Mouse (Mus musculus) intestine, embryonic 16.5 days (tissue): ENCODE results near the gene Dip2a. TPM values are rescaled to one million over a fixed set of nuclear protein-coding genes. Genes with fewer than 3 reads are reported as not detected.

ENCODE experiments used
- ATAC-seq: fragments of 200-750 bp; cut with Nextera tagmentation; 2 replicates; pipeline ENCODE4 v1.8.0; 2017; ENCODE audit warnings: moderate TSS enrichment, moderate library complexity
- H3K27ac ChIP-seq: fragments of 300-500 bp; sonication (generic); 2 replicates; pipeline ENCODE4 v1.5.1; 2014; ENCODE audit warnings: mild to moderate bottlenecking, low read length
- H3K27me3 ChIP-seq: fragments of 300-500 bp; sonication (generic); replicated peaks from 2 replicates; pipeline ENCODE4 v1.6.1; 2014; ENCODE audit warnings: low read length, control low read depth, mixed read lengths; ENCODE audit not compliant: control insufficient read depth, insufficient read depth
- H3K36me3 ChIP-seq: fragments of 300-500 bp; sonication (generic); 2 replicates; pipeline ENCODE4 v1.6.1; 2014; ENCODE audit warnings: low read length, control low read depth; ENCODE audit not compliant: control insufficient read depth, insufficient read depth
- H3K4me1 ChIP-seq: fragments of 300-500 bp; sonication (generic); 2 replicates; pipeline ENCODE4 v1.6.1; 2014; ENCODE audit warnings: low read length, control low read depth, mixed read lengths; ENCODE audit not compliant: control insufficient read depth, insufficient read depth
- H3K4me2 ChIP-seq: fragments of 300-500 bp; sonication (generic); 2 replicates; pipeline ENCODE4 v1.6.1; 2014; ENCODE audit warnings: low read depth, low read length, control low read depth
- H3K4me3 ChIP-seq: fragments of 300-500 bp; sonication (generic); 2 replicates; pipeline ENCODE4 v1.5.1; 2014; ENCODE audit warnings: mild to moderate bottlenecking, low read length
- H3K9ac ChIP-seq: fragments of 300-500 bp; sonication (generic); 2 replicates; pipeline ENCODE4 v1.6.1; 2014; ENCODE audit warnings: low read depth, low read length
- H3K9me3 ChIP-seq: fragments of 300-500 bp; sonication (generic); 2 replicates; pipeline ENCODE4 v1.6.1; 2016; ENCODE audit warnings: low read length, control low read depth; ENCODE audit not compliant: control insufficient read depth
- WGBS: fragments of 180-500 bp; shearing (Covaris S2); extraction: QIAGEN DNeasy Blood & Tissue Kit; methylation state at CpG from one replicate; pipeline ENCODE4 v1.1.7; 2014; 5-methylcytosine and 5-hydroxymethylcytosine counted together
- polyA plus RNA-seq: library from polyadenylated mRNA; unstranded; fragments of >200 nt; fragmentation: Nextera tagmentation; extraction: Ambion mirVana; gene quantifications from 2 replicates; pipeline ENCODE4 v1.2.1, GENCODE M21; 2015

Dip2a gene
- polyA plus RNA-seq, 1 experiment from 2014 or later = 6.3 TPM

- no peaks in the 10 kb centered on the region for H3K9me3 ChIP-seq
- no peak for ATAC-seq
- H3K9ac ChIP-seq = no peak overlapping the region
- WGBS = 80% methylated on average over 4 of the region's 4 CpGs
- H3K27me3 ChIP-seq = no peaks in the 10 kb centered on the region
- no peak overlapping the region for H3K27ac ChIP-seq
- no peaks in the 10 kb centered on the region for H3K4me1 ChIP-seq
- H3K4me3 ChIP-seq = no peak overlapping the region
- no peaks in the 10 kb centered on the region for H3K36me3 ChIP-seq
- no peak overlapping the region for H3K4me2 ChIP-seq
Observed at GRCm38 (mm10) chr10:76329093-76329492, 16.0 kb downstream of the Dip2a start.

GRCm38 (mm10) chr10:76328574-76328973, 16.5 kb downstream of the Dip2a start:
- Histone ChIP-seq H3K4me2 (no peak overlapping the region), H3K4me3 (no peak overlapping the region), H3K4me1 (no peaks in the 10 kb centered on the region), H3K9ac (no peak overlapping the region), H3K27me3 (no peaks in the 10 kb centered on the region), H3K9me3 (no peaks in the 10 kb centered on the region), H3K27ac (no peak overlapping the region), H3K36me3 (no peaks in the 10 kb centered on the region)
- 90% methylated on average over 3 of the region's 3 CpGs for WGBS
- ATAC-seq = no peak

DNA sequence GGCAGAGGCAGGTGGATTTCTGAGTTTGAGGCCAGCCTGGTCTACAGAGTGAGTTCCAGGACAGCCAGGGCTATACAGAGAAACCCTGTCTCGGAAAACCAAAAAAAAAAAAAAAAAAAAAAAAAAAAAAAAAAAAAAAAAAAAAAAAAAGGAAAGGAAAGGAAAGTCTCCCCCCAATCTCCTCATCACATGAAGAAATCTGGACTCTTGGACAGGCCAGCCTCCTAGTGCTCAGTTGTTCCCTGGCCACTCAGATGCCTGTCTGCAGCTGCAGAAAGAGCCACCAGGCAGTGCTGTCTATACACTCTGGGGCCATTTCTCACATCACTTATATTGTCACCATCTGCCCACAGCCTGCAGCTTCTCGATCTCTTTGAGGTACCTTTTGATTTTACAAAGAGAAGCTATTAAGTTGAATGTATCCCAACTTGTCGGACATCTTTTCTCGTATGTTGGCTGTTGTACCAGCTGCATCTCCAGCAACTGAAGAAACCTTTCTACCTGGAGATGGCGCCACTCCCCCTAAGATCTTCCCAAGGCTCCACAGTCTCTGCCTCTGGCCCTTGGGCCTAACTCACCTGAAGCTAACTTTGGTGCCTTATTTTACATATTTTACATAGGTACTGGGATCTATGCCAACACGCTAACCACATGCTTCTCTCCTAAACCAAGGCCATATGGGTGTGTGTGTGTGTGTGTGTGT, 18.6 kb downstream of the Dip2a start:
- H3K27ac ChIP-seq = no peak overlapping the region
- no peaks in the 10 kb centered on the region for H3K36me3 ChIP-seq
- ATAC-seq = no peak
- no peaks in the 10 kb centered on the region for H3K4me1 ChIP-seq
- no peaks in the 10 kb centered on the region for H3K27me3 ChIP-seq
- H3K4me3 ChIP-seq = no peak overlapping the region
- no peak overlapping the region for H3K9ac ChIP-seq
- H3K9me3 ChIP-seq = no peaks in the 10 kb centered on the region
- H3K4me2 ChIP-seq = no peak overlapping the region
- 75% methylated on average over 6 of the region's 6 CpGs for WGBS

GRCm38 (mm10) chr10:76317623-76318022, 27.5 kb downstream of the Dip2a start:
- WGBS = 84% methylated on average over 12 of the region's 12 CpGs
- H3K4me1 ChIP-seq = no peaks in the 10 kb centered on the region
- H3K9me3 ChIP-seq = no peaks in the 10 kb centered on the region
- no peaks in the 10 kb centered on the region for H3K27me3 ChIP-seq
- no peak overlapping the region for H3K4me3 ChIP-seq
- peaks cover 16% of the 10 kb centered on the region for H3K36me3 ChIP-seq
- H3K9ac ChIP-seq = no peak overlapping the region
- H3K4me2 ChIP-seq = no peak overlapping the region
- no peak for ATAC-seq
- no peak overlapping the region for H3K27ac ChIP-seq

DNA sequence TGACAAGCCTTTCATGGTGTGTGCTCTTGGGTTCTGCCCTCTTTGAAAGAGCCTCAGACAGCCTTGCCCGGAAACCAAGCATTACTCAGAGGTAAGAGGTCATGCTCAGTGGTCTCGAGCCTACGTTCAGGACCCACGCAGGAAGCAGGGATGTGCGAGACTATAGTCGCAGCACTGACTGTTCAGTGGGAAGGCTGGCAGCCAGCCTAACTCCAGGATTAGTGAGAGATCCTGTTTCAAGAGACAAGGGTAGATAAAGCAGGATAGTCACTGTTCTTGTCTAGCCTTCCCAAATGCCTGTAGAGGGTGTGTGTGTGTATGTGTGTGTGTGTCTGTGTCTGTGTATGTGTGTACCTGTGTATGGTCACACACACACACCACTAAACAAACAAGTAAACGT, 28.9 kb downstream of the Dip2a start:
- Histone ChIP-seq H3K4me2 (no peak overlapping the region), H3K9me3 (no peaks in the 10 kb centered on the region), H3K36me3 (peaks cover 16% of the 10 kb centered on the region), H3K27ac (no peak overlapping the region), H3K4me3 (no peak overlapping the region), H3K27me3 (no peaks in the 10 kb centered on the region), H3K4me1 (no peaks in the 10 kb centered on the region), H3K9ac (no peak overlapping the region)
- no peak for ATAC-seq
- WGBS = 78% methylated on average over 7 of the region's 7 CpGs

DNA sequence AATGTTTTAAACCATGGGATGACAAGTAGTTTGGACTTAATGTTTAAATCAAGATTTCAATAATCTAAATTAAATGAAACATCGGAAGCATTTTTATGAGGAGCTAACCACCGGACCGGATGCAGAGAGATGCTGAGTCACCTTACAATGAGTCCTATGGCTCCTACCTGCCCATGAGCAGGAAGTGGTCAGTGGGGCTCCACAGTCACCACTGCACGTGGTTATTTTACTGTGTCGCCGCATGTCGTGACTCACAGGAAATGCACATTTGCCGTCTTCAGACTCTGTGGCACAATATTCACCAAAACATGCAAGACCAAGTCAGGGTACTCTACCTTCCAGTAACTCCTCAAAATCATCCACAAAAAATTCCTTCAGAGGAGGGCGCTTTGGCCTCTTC, 38.4 kb downstream of the Dip2a start:
- Histone ChIP-seq H3K4me1 (no peaks in the 10 kb centered on the region), H3K36me3 (peaks cover 15% of the 10 kb centered on the region), H3K4me2 (no peak overlapping the region), H3K9ac (no peak overlapping the region), H3K27me3 (no peaks in the 10 kb centered on the region), H3K27ac (no peak overlapping the region), H3K9me3 (no peaks in the 10 kb centered on the region), H3K4me3 (no peak overlapping the region)
- 91% methylated on average over 9 of the region's 9 CpGs for WGBS
- no peak for ATAC-seq

DNA sequence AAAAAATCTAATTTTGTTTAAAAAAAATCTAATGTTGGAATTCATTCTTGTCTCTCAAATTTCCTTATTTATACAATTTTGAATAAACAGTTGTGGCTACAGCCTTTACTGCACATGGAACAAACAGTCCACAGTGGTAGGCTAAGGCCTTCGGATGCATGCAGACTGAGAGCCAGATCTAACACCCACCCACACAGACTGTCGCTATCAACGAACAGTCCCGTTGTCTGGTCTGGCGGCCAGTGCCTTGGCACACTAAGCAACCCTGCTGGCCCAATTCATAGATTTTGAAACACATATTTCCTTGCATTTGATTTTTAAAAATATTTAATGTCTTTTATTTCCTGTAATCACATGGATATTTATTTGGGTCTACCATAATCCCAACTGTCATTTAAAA, 45.0 kb downstream of the Dip2a start:
- no peak overlapping the region for H3K4me3 ChIP-seq
- H3K4me2 ChIP-seq = no peak overlapping the region
- H3K9ac ChIP-seq = no peak overlapping the region
- peaks cover 12% of the 10 kb centered on the region for H3K36me3 ChIP-seq
- no peak overlapping the region for H3K27ac ChIP-seq
- H3K4me1 ChIP-seq = no peaks in the 10 kb centered on the region
- WGBS = 90% methylated on average over 5 of the region's 5 CpGs
- H3K9me3 ChIP-seq = no peaks in the 10 kb centered on the region
- no peaks in the 10 kb centered on the region for H3K27me3 ChIP-seq
- ATAC-seq = no peak

DNA sequence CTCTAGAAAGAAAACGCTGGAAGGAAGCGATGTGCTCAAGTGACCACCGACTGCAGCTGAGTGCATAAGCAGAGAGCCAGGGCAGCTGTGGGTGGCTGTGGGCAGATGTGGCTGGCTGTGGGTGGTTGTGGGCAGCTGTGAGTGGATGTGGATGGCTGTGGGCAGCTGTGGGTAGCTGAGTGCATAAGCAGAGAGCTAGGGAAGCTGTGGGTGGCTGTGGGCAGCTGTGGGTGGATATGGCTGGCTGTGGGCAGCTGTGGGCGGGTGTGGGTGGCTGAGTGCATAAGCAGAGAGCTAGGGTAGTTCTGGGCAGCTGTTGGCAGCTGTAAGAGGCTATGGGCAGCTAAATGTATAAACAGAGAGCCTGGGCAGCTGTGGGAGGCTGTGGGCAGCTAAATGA, 51.9 kb downstream of the Dip2a start:
- WGBS = 93% methylated on average over 4 of the region's 4 CpGs
- Histone ChIP-seq H3K9me3 (no peaks in the 10 kb centered on the region), H3K9ac (no peak overlapping the region), H3K27me3 (no peaks in the 10 kb centered on the region), H3K4me1 (no peaks in the 10 kb centered on the region), H3K27ac (no peak overlapping the region), H3K4me3 (no peak overlapping the region), H3K4me2 (no peak overlapping the region), H3K36me3 (peaks cover 16% of the 10 kb centered on the region)
- no peak for ATAC-seq

GRCm38 (mm10) chr10:76289936-76290671, 55.0 kb downstream of the Dip2a start:
- Histone ChIP-seq H3K4me3 (no peak overlapping the region), H3K36me3 (peaks cover 21% of the 10 kb centered on the region), H3K27me3 (no peaks in the 10 kb centered on the region), H3K4me1 (no peaks in the 10 kb centered on the region), H3K9me3 (no peaks in the 10 kb centered on the region), H3K9ac (no peak overlapping the region), H3K27ac (no peak overlapping the region), H3K4me2 (no peak overlapping the region)
- WGBS = 84% methylated on average over 3 of the region's 3 CpGs
- no peak for ATAC-seq
